Mouse (Mus musculus) 3134 (cell line): ENCODE measurements around the gene Srl.
"Not testable (repeated sequence)": the region's sequence is repeated elsewhere in the genome, so short reads cannot be mapped to it uniquely, and the experiment has no call there.

Source experiments
- DNase-seq: peaks from one replicate; pipeline ENCODE4 v3.0.0-alpha.2; 2011; ENCODE audit warnings: low spot score; ENCODE audit not compliant: insufficient read length; ENCODE audit errors: extremely low read depth

The Srl gene

GRCm38 (mm10) chr16:4541501-4542198, at the start of gene Srl:
Gene Srl, minus strand, starts transcription at chr16:4541816.
- DNase-seq = peak; percentile 99

- no peak for DNase-seq
These were observed 48.6 kb upstream of the Srl start for GRCm38 (mm10) chr16:4590236-4590635.

GRCm38 (mm10) chr16:4587516-4588210, 46.0 kb upstream of the Srl start:
- peak; percentile 65 for DNase-seq

GRCm38 (mm10) chr16:4586531-4587123, 45.0 kb upstream of the Srl start:
- DNase-seq = peak; percentile 100

- no peak for DNase-seq
These were observed 44.3 kb upstream of the Srl start for GRCm38 (mm10) chr16:4585642-4586530.

- DNase-seq = no peak
These were observed 42.8 kb upstream of the Srl start for GRCm38 (mm10) chr16:4584438-4584837.

GRCm38 (mm10) chr16:4583807-4584206, 42.2 kb upstream of the Srl start:
- no peak for DNase-seq

GRCm38 (mm10) chr16:4581179-4581578, 39.6 kb upstream of the Srl start:
- not testable (repeated sequence) for DNase-seq

GRCm38 (mm10) chr16:4578630-4579029, 37.0 kb upstream of the Srl start:
- DNase-seq = no peak

GRCm38 (mm10) chr16:4576873-4577272, 35.3 kb upstream of the Srl start:
- no peak for DNase-seq

- no peak for DNase-seq
These were observed 34.4 kb upstream of the Srl start for GRCm38 (mm10) chr16:4576038-4576437.

GRCm38 (mm10) chr16:4570737-4571136, 29.1 kb upstream of the Srl start:
- no peak for DNase-seq

GRCm38 (mm10) chr16:4567912-4568311, 26.3 kb upstream of the Srl start:
- no peak for DNase-seq

GRCm38 (mm10) chr16:4560145-4560952, 18.7 kb upstream of the Srl start:
- DNase-seq = no peak

- peak; percentile 94 for DNase-seq
These were observed 18.1 kb upstream of the Srl start, which contains the start of gene Tfap4 for GRCm38 (mm10) chr16:4559715-4560144. Gene Tfap4, minus strand, starts transcription at chr16:4559854.

GRCm38 (mm10) chr16:4558980-4559631, 17.5 kb upstream of the Srl start:
- peak; percentile 83 for DNase-seq

- DNase-seq = peak; percentile 92
These were observed 16.9 kb upstream of the Srl start for GRCm38 (mm10) chr16:4558384-4558979.

GRCm38 (mm10) chr16:4557949-4558348, 16.3 kb upstream of the Srl start:
- DNase-seq = peak; percentile 81

GRCm38 (mm10) chr16:4557085-4557484, 15.5 kb upstream of the Srl start:
- DNase-seq = no peak
